Mouse (Mus musculus) gastrocnemius, postnatal 25 days (tissue): ENCODE results near the gene Tns3. TPM values are rescaled to one million over a fixed set of nuclear protein-coding genes. Genes with fewer than 3 reads are reported as not detected.

Experiments used
- DNase-seq: peaks from one replicate; pipeline ENCODE4 v3.0.0; 2022
- total RNA-seq, 2 experiments: library from RNA; stranded (reverse); gene quantifications; 1 replicate in 1 of 2; 2 replicates in 1 of 2; pipeline ENCODE4 v1.2.3; 2021

The Tns3 gene
- total RNA-seq, 2 experiments from 2014 or later, result 6.6 to 7.1 TPM

DNA sequence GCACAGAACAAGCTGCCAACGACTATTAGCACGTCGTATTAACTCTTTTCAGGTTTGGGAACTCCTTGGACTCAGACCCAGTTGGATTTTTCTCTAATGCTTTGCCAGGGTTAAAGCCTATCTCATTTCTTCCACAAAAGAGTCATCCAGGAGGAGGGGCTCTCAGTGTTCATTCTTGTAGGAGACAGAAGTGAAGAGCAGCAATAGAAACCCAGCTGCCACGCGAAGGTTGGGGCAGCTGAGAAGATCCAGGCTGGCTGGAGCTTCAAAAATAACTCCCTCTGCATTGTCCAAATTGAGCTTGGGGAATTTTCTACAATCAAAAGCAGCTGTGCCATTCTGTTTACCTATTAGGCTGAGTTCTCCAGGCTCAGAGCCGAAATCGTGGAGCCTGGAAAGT lies 16.3 kb upstream of the Tns3 start:
- DNase-seq, result no peak

DNA sequence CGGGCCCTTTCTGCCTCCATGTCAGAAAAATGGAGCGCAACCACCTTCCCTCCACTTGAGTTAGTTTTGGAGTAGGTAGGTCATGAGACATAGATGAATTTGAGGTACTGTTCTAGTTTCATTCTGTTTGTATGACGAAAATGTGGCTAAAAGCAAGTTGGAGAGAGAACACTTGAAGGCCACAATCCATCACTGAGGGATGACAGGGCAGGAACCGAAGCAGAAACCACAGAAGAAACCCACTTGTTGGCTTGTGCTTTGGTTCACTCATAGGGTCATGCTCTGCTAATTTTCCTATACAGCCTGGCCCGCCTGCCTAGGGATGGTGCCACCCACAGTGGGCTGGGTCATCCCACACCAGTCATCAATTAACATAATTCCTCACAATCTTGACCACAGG lies 14.9 kb upstream of the Tns3 start:
- no peak for DNase-seq

DNA sequence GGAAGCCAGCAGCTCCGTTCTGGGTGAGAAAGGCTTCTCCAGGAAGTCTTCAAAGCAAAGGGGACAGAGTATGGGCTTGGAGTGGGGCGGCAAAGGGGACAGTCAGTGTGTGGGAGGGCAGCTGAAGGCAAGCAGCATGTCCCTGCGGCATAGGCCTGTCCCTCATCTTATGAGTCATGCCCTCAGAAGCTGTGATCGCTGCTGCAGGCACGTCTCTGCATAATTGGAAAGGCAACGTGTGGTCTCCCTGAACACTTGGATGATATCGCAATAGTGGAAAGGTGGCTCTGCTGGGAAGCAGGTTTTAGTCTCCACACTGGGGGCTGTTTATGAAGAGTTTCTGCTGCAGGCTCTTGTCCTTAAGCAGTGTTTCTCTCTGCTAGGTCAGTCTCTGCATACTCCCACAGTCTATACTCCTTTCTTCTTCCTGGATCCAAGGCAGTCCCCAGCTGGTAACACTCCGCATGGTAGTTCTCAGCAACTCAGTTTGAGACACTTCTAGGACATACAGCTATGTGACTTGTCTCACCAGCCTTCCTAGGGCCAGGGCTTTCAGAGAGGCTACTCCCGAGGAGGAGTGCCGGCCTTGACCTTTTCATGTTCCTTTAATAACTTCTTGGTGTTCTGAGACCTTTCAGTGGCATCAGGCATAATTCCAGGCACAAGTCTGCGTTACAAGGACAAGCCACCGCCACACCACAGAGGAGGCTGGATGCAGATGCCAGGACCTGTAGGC lies 14.1 kb upstream of the Tns3 start:
- DNase-seq, result no peak

DNA sequence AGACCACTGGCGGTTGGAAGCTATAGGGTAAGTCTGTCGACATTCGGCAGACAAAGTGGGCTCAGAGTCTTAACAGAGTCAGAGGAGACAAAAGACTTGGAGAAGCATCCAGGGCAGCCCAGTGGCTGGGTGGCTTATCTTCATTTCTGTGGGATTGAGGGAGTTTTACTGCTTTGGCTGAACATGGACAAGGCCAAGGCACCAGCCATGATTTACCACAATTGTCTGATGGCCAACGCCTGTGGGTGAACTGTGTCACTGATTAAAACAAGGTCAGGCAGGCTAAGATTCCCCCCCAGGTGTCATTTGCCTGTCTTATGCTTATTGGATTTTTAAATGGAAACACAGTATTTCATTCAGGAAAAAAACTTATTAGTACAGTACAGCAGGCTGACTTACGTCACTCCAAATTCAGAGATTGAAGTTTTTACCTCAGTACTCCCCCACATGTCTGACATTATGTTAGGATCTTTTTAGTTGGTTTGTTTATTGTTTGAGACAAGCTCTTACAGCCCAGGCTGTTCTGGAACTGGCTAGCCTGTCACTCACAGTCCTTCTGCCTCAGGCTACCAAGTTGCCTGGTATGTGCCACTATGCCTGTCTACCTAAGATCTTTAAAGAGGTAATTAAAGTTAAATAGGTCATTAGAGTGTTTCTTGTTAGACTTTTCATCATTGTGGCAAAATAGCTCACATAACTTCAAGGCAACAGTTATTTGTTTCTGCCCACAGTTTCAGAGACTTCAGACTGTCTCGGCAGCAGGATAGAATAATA lies 11.6 kb upstream of the Tns3 start:
- DNase-seq, result no peak

DNA sequence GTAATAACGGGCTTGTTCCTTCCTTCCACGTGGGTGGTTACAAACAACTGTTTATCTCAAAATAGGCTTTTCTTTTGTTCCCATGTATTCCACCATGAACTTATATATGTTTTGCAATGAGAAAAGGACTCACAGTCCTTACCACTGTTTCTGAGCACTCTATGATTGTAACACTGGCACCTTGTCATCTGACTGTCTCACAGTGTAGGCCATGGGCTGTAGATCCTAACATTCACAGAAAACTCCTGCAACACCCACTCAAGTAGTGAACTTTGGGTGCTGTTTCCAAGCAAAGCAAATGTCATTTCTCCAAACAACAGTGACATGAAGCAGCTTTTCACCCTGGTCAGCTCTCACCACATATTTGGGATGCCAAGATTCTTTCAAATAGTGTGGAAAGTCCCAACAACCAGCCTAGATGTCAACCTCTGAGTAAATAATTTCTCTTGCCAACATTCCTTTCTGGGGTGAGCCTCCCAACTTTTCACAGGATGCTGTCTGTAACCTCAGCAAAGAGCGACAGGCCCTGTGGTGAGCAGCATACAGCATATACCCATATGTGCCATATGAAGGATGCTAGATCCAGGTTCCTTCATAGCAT lies 10.3 kb upstream of the Tns3 start:
- no peak for DNase-seq

DNA sequence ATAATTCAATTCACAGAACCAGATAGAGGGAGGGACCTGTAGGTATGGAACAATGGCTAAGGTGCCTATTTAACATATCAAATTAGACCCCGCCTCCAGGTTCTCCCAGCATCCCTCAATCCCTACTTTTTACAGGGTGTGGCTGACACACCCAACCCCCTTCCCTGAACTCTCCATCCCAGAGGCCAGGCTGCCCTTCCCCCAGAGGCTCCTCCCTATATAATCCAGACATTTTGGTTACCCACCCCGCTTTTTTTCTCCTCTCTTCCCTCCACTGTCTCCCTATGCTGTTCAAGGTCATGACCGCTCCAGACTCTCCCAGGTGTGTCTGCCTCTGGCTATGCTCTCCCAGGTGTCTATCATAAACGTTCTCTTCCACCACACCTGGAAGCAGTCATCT lies 7.4 kb upstream of the Tns3 start:
- no peak for DNase-seq

DNA sequence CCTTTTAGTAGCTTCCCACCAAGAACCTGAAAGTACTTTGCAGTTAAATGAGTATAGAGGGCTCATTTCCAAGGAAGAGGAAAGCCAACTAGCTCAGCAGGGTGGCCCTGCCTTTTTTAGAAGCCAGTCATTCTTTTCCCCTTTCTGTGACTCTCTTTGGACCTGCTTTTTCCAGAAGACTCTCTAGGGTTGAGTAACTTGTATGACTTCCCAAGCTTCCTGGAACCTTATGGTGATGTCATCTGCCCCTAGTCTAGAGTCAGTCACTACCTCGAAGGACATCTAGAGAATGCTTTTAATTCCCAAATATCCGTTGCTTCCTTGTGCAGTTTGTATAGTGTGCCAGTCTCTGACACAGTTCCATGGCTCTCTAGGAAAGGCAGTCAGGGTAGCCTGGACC lies 4.8 kb upstream of the Tns3 start:
- DNase-seq, result no peak

DNA sequence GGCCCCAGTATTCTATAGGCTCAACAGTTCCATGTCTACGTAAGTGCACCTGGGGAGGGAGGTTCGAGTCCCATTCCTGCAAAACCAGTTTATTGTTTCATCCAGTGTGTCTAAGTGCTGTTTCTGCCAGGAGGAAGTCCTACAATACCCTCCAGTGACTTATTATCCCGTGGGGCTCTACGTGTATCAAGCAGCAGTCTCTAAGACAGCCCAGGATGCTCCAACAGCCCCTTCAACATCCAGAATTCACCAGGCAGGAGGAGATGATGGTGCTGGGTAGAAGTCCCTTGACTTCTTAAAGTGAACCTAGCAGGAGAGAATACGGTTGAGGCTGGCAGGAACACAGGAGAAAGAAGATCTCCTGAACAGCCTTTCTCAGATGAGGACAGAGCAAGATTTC lies 462 bp upstream of the Tns3 start:
- no peak for DNase-seq

DNA sequence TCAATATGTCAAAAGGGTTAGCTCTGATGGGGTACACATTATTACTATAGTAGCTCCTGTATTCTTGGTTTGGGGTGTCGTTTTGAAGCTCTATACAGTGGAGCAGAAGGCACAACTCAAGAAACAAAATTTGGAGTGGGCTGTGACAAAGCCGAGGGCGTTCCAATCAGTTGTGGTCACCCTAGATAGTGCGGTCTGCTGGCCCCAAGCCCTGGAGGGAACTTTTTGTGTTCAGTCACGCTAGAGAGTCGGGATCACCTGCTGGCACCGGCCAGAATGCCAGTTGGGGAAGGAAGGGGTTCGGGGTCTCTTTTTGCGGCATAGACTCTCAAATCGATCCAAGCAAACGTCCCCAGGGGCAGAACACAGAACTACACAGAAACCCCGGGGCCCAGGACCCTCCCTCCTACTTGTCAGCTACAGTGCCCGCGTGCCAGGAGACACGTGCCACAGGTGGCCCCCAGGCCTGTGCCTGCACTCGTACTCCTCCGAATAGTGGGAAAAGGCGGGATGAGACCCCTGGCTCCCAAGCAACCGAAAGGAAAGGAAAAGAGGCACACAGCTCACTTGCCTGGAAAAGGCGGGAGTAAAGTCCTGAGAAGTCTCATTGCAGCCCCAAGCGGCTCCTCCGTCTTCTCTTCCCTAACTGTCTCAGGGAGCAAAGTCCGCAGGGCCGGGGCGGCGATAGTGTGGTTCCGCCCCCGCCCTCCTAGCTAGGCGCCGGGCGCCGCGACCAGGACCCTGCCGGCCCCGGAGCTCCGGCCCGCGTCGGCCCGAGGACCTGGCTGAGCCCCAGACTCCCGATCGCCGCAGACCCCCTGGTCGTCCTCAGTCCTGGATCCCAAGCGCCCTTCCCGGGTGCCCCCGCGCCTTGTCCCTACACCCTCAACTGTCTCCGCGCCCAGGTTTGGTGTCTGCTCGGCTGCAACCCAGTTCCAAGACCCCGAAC lies 617 bp downstream of the Tns3 start:
- peak; percentile 35 for DNase-seq

DNA sequence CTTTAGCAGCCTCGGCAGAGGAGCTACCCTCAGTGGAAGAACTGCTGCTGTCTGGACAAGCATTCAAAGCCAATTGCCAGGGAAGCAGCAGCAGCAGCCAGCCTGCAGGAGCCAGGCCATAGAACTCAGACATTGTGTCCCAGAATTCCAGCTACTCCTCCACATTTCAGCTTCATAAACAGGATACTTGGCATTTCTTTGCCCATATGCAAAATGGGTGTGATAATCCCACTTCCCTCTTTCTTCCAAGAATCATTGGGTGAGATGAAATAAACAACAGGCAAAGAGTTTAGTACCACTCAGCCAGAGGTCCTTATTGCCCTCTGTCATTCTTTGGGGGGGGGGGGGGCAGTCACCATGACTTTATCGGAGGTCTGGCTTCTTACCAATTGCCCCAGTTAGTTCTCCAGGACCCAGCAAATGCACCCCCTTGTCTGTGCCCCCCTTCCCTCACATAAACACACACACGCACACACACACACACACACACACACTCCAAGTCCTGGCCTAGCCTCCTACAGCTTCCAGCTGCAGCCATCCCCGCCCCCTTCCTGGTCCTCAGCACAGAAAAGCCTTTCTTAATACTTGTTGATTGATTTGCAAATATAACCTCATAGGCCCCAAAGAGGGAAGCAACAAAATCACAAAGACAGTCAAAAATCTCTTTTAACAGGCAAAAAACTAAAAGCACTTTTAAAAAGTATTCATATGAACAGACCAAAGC lies 1.5 kb downstream of the Tns3 start:
- no peak for DNase-seq

DNA sequence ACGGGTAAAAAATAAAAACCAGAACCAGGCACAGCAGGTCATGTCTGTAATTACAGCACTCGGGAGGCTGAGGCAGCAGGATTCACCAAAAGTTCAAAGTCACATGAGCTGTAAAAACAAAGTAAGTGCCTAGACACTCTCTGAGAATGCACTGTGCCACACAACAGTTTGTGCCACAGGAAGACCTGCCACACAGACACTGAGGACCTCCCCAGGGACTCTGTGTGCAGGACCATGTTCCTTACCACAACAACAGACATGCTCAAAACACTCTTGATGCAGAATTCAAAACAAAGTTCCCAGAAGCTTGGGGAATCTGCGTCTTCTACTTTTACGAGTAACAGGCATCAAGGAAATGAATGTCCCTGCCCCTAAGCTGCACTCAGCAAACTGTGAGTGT lies 3.4 kb downstream of the Tns3 start:
- DNase-seq, result no peak

DNA sequence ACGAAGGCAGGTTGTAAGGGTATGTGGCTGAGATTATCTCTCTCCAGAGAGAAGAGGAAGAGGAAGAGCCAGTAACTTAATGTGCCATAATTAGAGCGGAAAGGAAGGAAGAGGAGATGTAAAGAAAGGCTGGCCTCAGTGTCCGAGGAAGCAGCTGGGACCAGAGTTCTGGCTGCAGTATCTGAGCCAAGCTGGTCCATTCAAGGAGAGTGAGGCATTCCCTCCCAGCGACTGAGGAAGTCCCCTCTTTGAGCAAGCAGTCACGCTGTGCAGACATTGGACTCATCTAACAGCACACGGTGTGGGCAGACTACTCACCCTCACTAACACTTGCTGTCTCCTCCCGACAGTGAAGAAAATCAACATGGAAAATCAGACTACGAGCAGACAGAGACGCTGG lies 4.5 kb downstream of the Tns3 start:
- DNase-seq, result peak; percentile 39

DNA sequence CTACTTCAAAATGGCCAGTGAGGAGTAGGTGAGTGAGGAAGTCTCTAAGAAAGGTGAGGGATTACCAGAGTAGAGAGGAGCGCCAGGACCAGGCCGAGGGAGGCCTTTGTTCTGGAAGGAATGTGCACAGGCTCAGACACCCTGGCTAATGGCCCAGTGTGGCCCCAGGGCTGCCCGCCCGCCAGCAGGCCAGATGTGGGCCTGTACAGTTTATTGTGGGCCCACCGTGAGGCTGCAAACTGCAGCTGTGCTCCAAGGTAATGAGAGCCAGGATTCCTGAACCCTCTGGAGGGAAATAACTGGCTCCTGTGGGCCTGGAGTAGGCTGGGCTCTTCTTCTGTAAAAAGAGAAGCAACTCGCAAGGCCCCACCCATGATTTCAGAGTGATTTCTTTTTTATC lies 5.3 kb downstream of the Tns3 start:
- DNase-seq, result peak; percentile 76

DNA sequence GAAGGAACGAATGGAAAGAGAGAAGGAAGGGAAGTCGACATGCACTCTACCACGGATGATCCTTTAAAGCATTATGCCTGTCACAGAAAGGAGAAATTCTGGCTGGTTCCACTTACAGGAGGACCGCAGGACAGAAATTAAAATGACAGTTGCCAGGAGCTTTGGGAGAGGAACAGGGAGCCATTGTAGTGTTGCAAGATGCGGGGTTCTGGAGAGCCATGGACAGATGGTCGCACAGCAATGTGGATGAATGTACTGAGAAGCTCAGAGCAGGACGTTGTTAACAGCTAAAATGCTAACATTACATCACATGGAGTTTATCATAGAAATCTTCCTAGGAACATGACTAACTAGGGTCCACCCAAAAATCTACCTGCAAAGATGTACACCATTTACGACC lies 6.8 kb downstream of the Tns3 start:
- no peak for DNase-seq

DNA sequence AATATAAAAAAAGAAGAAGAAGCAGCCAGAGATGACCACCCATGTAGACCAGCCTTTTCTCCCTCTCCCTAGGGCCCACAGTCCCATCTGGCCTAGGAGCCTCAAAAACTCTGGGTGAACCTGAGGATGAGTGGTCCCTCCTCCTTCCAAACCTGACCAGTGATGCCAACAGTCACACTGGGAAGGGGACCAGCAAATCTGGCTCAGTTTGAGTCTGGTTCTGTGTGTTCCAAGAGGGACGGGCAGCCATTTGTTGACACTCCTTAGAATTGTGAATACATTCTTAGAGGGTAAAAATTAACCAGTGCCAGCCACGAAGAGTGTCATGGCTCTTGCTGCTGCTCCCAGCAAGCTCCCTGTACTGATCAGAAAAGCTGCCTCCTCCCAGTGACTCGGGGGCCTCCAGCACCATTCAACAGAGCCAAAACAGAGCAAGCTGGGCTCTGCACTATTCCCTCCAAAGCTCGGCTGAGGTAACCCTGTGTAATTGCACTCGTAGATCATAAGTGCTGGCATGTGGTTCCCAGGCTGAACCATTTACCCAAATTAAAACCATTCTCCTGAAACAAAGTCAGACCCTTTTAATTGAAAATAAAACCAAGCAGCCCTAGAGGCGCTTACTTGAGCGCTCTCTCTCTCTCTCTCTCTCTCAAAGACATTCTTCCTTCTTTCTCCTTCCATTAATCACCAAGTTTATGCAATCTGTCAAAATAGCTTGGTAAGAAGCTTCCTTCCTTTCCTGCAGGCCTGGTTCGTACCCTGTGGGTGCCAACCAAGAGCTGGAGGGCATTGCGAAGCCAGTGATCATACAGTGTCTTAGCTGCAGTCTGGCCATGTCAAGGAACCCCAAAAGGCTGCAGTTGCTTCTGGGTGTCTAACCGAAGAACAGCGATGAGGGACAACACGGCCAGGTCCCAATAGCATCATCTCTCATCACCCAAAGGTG lies 7.6 kb downstream of the Tns3 start:
- DNase-seq, result no peak

DNA sequence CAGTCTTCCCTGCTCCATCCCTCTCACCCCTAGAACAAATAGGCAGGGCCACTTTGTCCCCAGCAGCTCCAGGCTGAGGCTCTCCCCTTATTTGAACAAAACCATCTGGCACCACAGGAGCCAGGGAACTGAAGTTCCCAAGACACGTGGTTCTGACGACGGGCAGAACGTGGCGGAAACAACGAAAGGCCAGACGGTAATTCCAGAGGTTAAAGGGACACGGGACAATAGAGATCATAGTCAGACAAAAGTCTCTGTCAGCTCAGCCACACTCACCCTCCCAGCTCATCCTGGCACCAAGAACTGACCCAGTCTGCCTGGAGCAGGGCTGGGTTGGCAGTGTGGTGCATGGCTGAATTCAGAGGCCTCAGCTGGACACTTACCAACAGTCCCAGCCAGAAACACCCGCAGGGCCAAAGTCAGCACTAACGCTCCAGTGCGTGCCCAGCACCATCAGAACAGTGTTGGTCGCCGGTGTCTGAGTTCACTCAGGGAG lies 10.5 kb downstream of the Tns3 start:
- DNase-seq, result peak; percentile 32

DNA sequence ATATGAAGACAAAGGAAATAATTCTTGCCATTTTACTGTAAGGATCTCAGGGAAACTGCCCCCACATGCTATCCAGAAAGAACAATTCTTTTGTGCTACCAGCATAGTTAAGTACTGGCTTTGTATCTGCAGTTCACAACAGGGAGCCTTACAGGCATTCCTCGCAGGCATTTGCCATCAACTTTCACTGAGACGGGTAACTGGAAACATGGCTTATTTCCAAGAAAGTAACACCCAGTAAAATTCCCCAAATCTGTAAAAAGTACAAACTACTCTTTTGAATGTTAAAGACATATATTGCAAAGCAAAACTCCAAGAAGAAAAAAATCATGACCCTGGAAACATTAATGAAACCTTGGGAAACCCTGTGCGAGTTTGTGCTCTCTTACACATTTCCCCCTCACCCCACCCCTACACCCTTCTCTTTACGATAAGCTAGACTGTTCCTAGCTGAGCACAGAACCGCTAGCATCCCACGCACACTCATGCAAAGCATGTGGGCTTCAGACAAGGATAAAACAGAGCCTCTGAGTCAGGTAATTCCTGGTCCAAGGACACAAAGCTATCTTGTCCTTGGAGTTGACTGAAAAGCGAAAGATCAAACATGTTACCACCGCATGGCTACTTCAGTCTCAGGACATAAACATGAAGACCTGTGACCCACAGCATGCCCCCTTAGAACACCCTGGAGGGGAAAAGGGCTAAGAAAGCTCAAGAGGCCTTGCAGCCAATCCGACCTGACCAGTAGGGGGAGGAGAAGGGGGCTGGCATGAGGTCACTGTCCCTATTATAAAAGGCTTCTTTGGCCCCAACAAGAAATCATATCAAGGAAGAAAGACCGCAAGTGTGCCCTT lies 11.3 kb downstream of the Tns3 start:
- DNase-seq, result no peak

DNA sequence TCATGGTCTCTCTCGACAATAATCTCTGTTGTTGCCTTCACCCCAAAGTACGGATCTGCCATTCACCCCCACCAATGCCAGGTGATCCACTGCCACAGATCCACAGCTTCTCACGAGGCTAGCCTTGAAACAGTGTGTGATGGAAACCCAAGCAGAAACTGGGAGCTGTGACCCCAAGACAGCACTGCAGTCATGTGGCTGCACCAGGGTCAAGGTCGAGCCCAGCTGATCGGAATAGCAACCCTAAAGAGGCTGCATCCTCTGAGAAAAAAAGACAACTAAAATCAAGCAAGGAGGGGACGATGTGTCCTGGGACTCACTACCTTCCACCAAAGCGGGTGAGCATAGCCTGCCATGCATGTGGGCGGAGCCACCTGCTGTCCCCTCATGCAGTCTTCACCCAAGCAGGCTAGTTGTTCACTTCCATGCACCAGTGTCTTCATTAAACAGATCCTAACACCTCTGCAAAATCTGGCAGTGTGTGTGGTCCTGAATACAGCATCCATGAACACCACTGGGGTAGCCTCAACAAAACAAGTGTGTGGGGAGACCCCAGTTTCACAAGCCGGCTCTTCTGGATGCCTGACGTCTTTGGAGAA lies 12.1 kb downstream of the Tns3 start:
- DNase-seq, result no peak
